Mouse (Mus musculus): ENCODE measurements around the gene Helz. TPM values are rescaled to one million over a fixed set of nuclear protein-coding genes. Genes with fewer than 3 reads are reported as not detected.
"Not testable (repeated sequence)": the region's sequence is repeated elsewhere in the genome, so short reads cannot be mapped to it uniquely, and the experiment has no call there.

Helz gene
- total RNA-seq, 2 experiments from 2014 or later = 16.2 to 21.1 TPM

GRCm38 (mm10) chr11:107524966-107525365, 22.8 kb upstream of the Helz start:
- intact Hi-C loops (cut with DNase I) = no loop called here
- Histone ChIP-seq H3K27ac (no peak overlapping the region), H3K4me3 (no peak overlapping the region)
- TF ChIP-seq CTCF (IDR thresholded peaks at IDR 0.05) = no peak
- DNase-seq = no peak

- Histone ChIP-seq H3K27ac (no peak overlapping the region), H3K4me3 (no peak overlapping the region)
- TF ChIP-seq CTCF (IDR thresholded peaks at IDR 0.05) = no peak
- no peak for DNase-seq
- intact Hi-C loops (cut with DNase I) = no loop called here
Observed at GRCm38 (mm10) chr11:107527632-107528031, 20.1 kb upstream of the Helz start.

DNA sequence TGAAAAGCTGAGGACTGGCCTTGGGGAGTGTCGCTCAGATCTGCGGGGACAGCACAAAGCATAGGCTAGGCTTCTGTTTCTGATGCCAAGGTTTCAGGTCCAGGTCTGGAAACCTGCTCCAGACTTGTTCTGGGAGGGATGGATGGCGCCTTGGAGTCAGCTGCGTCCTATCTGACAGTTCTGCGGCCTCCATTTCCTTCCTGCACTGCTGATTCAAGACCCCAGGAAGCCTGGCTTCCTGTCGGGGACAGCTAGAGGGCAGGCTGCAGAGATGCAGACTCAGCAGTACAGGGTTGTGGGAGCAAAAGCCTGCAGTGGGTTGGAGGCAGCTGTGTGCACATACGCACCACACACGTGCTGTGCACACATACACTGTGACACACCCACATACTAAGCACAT, 18.4 kb upstream of the Helz start:
- intact Hi-C loops (cut with DNase I) = no loop called here
- TF ChIP-seq CTCF (IDR thresholded peaks at IDR 0.05) = no peak
- DNase-seq = peak; percentile 16
- H3K4me3 ChIP-seq = no peak overlapping the region
- no peak overlapping the region for H3K27ac ChIP-seq

- intact Hi-C loops (cut with DNase I) = no loop called here
- H3K27ac ChIP-seq = no peak overlapping the region
- DNase-seq = no peak
- TF ChIP-seq CTCF (IDR thresholded peaks at IDR 0.05) = no peak
- H3K4me3 ChIP-seq = no peak overlapping the region
Observed at GRCm38 (mm10) chr11:107531445-107531844, 16.3 kb upstream of the Helz start.

DNA sequence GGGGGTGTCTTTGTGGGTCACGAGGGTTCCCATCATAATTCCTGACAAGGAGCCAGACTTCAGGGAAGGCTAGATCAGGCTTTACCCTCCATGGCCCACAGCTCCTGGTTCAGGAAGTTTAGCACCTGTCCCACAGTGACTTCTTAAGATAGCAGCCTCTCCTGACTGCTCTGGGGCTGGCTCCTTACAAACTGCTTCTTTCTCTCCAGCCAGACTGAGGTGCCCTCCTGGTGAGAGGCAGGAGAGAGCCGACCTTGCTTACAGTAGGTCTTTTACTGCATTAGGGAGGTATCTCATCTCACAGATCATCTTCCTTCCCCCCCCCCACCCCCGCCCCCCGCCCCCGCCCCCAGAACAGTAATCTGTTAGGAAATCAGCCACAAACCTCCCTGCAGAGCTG, 15.5 kb upstream of the Helz start:
- intact Hi-C loops (cut with DNase I) = no loop called here
- Histone ChIP-seq H3K4me3 (no peak overlapping the region), H3K27ac (no peak overlapping the region)
- TF ChIP-seq CTCF (IDR thresholded peaks at IDR 0.05) = no peak
- DNase-seq = no peak

DNA sequence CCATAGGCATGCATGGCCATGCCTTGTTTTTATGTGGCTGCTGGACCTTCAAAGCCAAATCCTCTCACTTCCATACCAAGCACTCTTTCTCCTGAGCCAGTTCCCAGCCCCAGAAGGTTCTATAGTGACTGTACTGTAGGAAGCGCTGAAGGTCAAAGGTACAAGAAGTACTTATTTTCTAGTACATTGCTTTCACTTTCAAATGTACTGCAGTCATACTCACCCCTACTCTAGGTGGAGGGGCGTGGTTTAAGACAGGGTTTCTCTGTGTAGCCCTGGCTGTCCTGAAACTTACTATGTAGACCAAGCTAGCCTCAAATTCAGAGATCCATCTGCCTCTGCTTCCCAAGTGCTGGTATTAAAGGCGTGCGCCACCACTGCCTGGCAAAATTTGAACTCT, 8.7 kb upstream of the Helz start:
- no peak for DNase-seq
- Histone ChIP-seq H3K27ac (no peak overlapping the region), H3K4me3 (no peak overlapping the region)
- intact Hi-C loops (cut with DNase I) = no loop called here
- no peak for TF ChIP-seq CTCF (IDR thresholded peaks at IDR 0.05)

DNA sequence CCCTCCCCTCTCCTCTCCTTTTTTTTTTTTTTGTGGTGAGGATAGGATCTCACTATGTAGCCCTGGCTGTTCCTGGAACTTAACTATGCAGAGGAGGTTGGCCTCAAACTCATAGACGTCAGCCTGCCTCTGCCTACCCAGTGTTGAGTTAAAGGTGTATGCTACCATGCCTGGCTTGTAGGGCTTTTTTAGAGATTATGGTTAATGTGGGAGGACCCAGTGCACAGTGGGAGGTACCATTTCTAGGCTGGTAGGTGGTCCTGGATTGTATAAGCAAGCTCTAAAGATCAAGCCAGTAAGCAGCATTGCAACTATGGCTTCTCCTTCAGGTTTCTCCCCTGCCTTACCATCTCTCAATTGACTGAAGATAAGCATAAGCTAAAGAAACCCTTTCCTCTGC, 7.4 kb upstream of the Helz start:
- TF ChIP-seq CTCF (IDR thresholded peaks at IDR 0.05) = no peak
- no peak for DNase-seq
- intact Hi-C loops (cut with DNase I) = no loop called here
- H3K27ac ChIP-seq = no peak overlapping the region
- H3K4me3 ChIP-seq = no peak overlapping the region

DNA sequence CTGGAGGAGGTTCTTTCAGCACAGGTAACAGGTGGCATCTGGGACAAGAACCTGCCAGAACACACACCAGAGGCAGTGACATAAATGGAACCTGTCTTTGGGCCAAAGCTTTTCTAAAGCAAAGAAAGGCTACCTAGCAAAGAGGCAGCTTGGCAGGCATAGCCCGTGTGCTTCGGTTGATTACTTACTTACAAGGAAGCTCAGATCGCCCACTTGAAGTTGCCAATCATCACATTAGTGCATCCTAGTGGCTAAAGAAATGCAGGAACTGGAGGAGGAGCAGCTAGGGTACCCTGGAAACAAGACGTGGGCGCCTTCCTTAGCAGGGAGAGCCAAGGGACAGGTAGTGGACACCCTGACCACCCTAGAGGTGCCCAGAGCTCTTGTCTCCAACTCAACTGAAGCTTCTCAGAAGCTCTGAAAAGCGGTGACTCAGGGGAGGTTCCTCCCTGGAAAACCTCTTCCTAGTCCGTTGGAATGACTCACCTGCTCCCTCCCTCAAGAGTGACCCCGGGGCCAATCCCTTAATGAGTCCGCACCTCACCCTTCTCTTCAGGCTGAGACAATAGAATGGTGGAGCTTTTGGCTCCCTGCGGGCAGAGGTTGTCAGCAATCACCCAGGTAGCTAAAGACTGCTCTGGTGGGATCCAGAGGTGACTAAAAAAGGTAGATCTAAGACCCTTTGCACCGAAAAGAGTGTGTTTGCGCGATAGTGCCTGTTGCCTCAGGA, 1.8 kb upstream of the Helz start:
- TF ChIP-seq CTCF (IDR thresholded peaks at IDR 0.05) = no peak
- no peak for DNase-seq
- intact Hi-C loops (cut with DNase I) = no loop called here
- Histone ChIP-seq H3K27ac (no peak overlapping the region), H3K4me3 (no peak overlapping the region)

GRCm38 (mm10) chr11:107546667-107547301, 946 bp upstream of the Helz start:
- no peak overlapping the region for H3K27ac ChIP-seq

GRCm38 (mm10) chr11:107548204-107548975, 660 bp downstream of the Helz start:
- DNase-seq = peak; percentile 28
- Histone ChIP-seq H3K4me3 (peak overlapping the region; percentile 92), H3K27ac (peak overlapping the region; percentile 89)
- intact Hi-C loops (cut with DNase I) = no loop called here
- no peak for TF ChIP-seq CTCF (IDR thresholded peaks at IDR 0.05)

More at GRCm38 (mm10) chr11:107546667-107547301, 946 bp upstream of the Helz start:
- peak overlapping the region; percentile 92 for H3K4me3 ChIP-seq
- TF ChIP-seq CTCF (IDR thresholded peaks at IDR 0.05) = no peak
- DNase-seq = peak; percentile 37
- intact Hi-C loops (cut with DNase I) = no loop called here

DNA sequence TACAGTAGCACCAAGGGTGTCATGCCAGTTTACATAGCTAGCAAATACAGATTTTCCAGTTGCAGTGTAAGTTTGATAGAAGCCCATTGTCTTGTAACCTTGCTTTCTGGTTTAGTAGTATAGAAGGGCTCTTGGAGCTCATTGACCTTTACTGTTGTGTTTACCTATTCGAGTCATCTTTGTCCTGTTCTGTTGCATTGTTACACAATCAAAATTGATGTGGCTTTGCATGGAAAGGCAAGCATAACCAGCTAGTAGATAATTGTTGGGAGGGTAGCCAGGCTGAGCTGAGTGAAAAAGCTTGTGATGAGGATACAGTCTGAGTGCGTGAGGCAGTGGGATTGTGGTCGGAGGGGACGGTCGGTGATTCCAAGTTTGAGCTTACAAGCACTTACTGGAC, 12.1 kb downstream of the Helz start:
- no peak for DNase-seq
- intact Hi-C loops (cut with DNase I) = no loop called here

GRCm38 (mm10) chr11:107567431-107567830, 19.7 kb downstream of the Helz start:
- DNase-seq = no peak
- intact Hi-C loops (cut with DNase I) = no loop called here
- H3K4me3 ChIP-seq = no peak overlapping the region
- H3K27ac ChIP-seq = no peak overlapping the region
- no peak for TF ChIP-seq CTCF (IDR thresholded peaks at IDR 0.05)

More for the DNA sequence above, 12.1 kb downstream of the Helz start:
- H3K27ac ChIP-seq = no peak overlapping the region
- H3K4me3 ChIP-seq = no peak overlapping the region
- no peak for TF ChIP-seq CTCF (IDR thresholded peaks at IDR 0.05)

GRCm38 (mm10) chr11:107568466-107568995, 20.8 kb downstream of the Helz start:
- no peak for DNase-seq
- Histone ChIP-seq H3K4me3 (no peak overlapping the region), H3K27ac (no peak overlapping the region)
- no peak for TF ChIP-seq CTCF (IDR thresholded peaks at IDR 0.05)
- intact Hi-C loops (cut with DNase I) = no loop called here

DNA sequence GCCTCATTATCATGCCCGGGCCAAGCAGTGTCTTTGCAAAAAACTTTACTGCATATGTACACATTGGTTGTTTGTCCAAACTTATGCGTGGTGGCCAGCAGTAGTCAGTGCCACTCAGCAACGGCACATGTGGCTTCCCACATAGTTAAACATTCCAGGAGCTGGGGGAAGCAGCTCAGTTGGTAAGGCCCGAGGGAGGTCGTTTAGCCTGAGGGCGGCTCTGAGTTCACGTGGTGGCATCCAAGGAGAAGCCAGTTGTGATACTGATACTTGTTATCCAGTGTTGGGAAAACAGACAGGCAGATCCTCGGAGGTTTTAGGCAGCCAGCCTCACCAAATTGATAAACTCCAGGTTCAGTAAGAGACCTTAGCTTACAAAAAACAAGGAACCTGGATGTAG, 23.2 kb downstream of the Helz start:
- DNase-seq; H3K4me3 ChIP-seq; H3K27ac ChIP-seq; intact Hi-C loops (cut with DNase I): not testable (repeated sequence)

Data from gastrocnemius, adult 2 months (tissue).